ENCODE assay signal across 22 mouse cellular contexts in the genomic region with DNA sequence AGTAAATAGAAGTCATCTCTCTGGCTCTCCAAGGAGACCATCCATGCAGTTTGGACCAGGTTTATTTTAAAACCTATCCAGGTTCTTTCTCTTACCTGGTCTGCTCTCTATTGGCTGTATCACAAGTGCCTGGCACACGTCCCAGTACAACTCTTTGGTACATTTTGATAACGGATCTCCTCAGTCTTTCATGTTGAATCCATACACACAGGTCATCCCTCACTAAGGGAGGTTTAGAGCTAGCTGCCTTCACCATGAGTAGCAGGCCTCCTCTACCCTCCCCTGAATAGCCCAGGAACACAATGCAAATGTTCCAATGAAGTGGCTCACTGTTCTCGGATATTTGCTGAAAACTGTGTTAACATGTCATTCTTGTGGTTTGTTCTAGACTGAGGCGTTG.
DNase-seq lines count a peak whose midpoint lies in the region; ATAC-seq and TF ChIP-seq lines count a peak whose summit lies in the region.
"Had no signal": no experiment of that assay in that cellular context is flagged by ENCODE, and none has a peak within 500 bp of the region (broad histone marks: within the 10 kb centered on the region; RNA-seq: fewer than 3 reads in every experiment).

No protein-coding gene starts in this region.

- TF ChIP-seq EP300 in heart, adult 2 months (IDR thresholded peaks at IDR 0.05; ENCODE audit: insufficient read depth, low read depth, low read length) = no peak

- TF ChIP-seq CTCF in cortical plate, adult 2 months (IDR thresholded peaks at IDR 0.05; ENCODE audit: extremely low read depth, insufficient read depth, low read length) = no peak
- no peak for TF ChIP-seq CTCF in heart, adult 2 months (IDR thresholded peaks at IDR 0.05)

- peak overlapping the region; percentile 54; the same call in 1 of the 2 replicates for H3K9ac ChIP-seq in heart, adult 2 months (ENCODE audit: low read depth, low read length)
- H3K9ac ChIP-seq in heart, embryonic 13.5 days = no peak overlapping the region
- H3K9ac ChIP-seq in hindbrain, embryonic 12.5 days = no peak overlapping the region
- H3K9ac ChIP-seq: embryonic facial prominence, embryonic 15.5 days; limb, embryonic 12.5 days; liver, embryonic 12.5 days; midbrain, embryonic 12.5 days had no signal

- intact Hi-C loops in heart, adult 2 months (cut with DNase I) = loop anchor here (5.0 kb wide), 2 partner anchors 97 to 152 kb away; no protein-coding TSS in a partner anchor
- intact Hi-C loops in heart, postnatal 14 days (cut with DNase I) = no loop called here

- no peak overlapping the region for H3K4me2 ChIP-seq in heart, embryonic 13.5 days
- H3K4me2 ChIP-seq in hindbrain, embryonic 12.5 days (replicated peaks) = no peak overlapping the region
- H3K4me2 ChIP-seq: embryonic facial prominence, embryonic 15.5 days; limb, embryonic 12.5 days; liver, embryonic 12.5 days; midbrain, embryonic 12.5 days had no signal

- H3K4me3 ChIP-seq in cortical plate, adult 2 months (ENCODE audit: insufficient read depth, low read length) = no peak overlapping the region
- H3K4me3 ChIP-seq in heart, adult 2 months = peak overlapping the region; percentile 15; the same call in 1 of the 2 replicates
- no peak overlapping the region for H3K4me3 ChIP-seq in heart, embryonic 13.5 days
- no peak overlapping the region for H3K4me3 ChIP-seq in hindbrain, embryonic 12.5 days
- H3K4me3 ChIP-seq: embryonic facial prominence, embryonic 15.5 days; limb, embryonic 12.5 days; liver, embryonic 12.5 days; midbrain, embryonic 12.5 days had no signal

- peaks cover 8% of the 10 kb centered on the region for H3K36me3 ChIP-seq in heart, adult 2 months (ENCODE audit: control insufficient read depth, insufficient read depth, low read length)
- no peaks in the 10 kb centered on the region for H3K36me3 ChIP-seq in heart, embryonic 13.5 days
- H3K36me3 ChIP-seq in hindbrain, embryonic 12.5 days = no peaks in the 10 kb centered on the region
- H3K36me3 ChIP-seq: embryonic facial prominence, embryonic 15.5 days; limb, embryonic 12.5 days; liver, embryonic 12.5 days; midbrain, embryonic 12.5 days had no signal

- H3K4me1 ChIP-seq in cortical plate, adult 2 months (ENCODE audit: control insufficient read depth, insufficient read depth, low read length) = no peaks in the 10 kb centered on the region
- H3K4me1 ChIP-seq in heart, adult 2 months (ENCODE audit: control insufficient read depth, insufficient read depth, low read length) = peaks cover 3% of the 10 kb centered on the region
- H3K4me1 ChIP-seq in heart, embryonic 13.5 days = peaks cover 44% of the 10 kb centered on the region
- no peaks in the 10 kb centered on the region for H3K4me1 ChIP-seq in hindbrain, embryonic 12.5 days
- H3K4me1 ChIP-seq: embryonic facial prominence, embryonic 15.5 days; limb, embryonic 12.5 days; liver, embryonic 12.5 days; midbrain, embryonic 12.5 days had no signal

- WGBS in heart, adult 2 months = 46% methylated on average over 4 of the region's 4 CpGs
- 45% methylated on average over 4 of the region's 4 CpGs for WGBS in heart, embryonic 13.5 days
- 83% methylated on average over 4 of the region's 4 CpGs for WGBS in hindbrain, embryonic 12.5 days

- no peak for ATAC-seq in heart, embryonic 13.5 days (ENCODE audit: extremely low read depth, insufficient number of reproducible peaks, low FRiP score, low TSS enrichment)
- ATAC-seq in hindbrain, embryonic 12.5 days (ENCODE audit: low FRiP score) = no peak
- ATAC-seq: activated CD4-positive, CD25-positive, alpha-beta regulatory T cell, adult 4 months; forebrain, embryonic 16.5 days; liver, embryonic 12.5 days had no signal

- no peaks in the 10 kb centered on the region for H3K9me3 ChIP-seq in heart, embryonic 13.5 days
- H3K9me3 ChIP-seq in hindbrain, embryonic 12.5 days (replicated peaks) = no peaks in the 10 kb centered on the region
- H3K9me3 ChIP-seq: embryonic facial prominence, embryonic 15.5 days; limb, embryonic 12.5 days; liver, embryonic 12.5 days; midbrain, embryonic 12.5 days had no signal

- peak overlapping the region; percentile 10; the same call in 1 of the 2 replicates for H3K27ac ChIP-seq in cortical plate, adult 2 months (ENCODE audit: insufficient read depth, low read length)
- H3K27ac ChIP-seq in heart, adult 2 months = peak overlapping the region; percentile 95
- peak overlapping the region; percentile 72 for H3K27ac ChIP-seq in heart, embryonic 13.5 days (replicated peaks)
- H3K27ac ChIP-seq in hindbrain, embryonic 12.5 days = no peak overlapping the region
- H3K27ac ChIP-seq: embryonic facial prominence, embryonic 15.5 days; limb, embryonic 12.5 days; liver, embryonic 12.5 days; midbrain, embryonic 12.5 days; stomach, postnatal 0 days had no signal

- H3K27me3 ChIP-seq in heart, adult 2 months (ENCODE audit: control insufficient read depth, insufficient read depth, low read length) = no peaks in the 10 kb centered on the region
- H3K27me3 ChIP-seq in heart, embryonic 13.5 days (replicated peaks) = no peaks in the 10 kb centered on the region
- no peaks in the 10 kb centered on the region for H3K27me3 ChIP-seq in hindbrain, embryonic 12.5 days
- H3K27me3 ChIP-seq: embryonic facial prominence, embryonic 15.5 days; limb, embryonic 12.5 days; liver, embryonic 12.5 days; midbrain, embryonic 12.5 days had no signal

- TF ChIP-seq POLR2A in cortical plate, adult 2 months (IDR thresholded peaks at IDR 0.05; ENCODE audit: extremely low read depth, insufficient read depth, low read length) = no peak
- TF ChIP-seq POLR2A in heart, adult 2 months (IDR thresholded peaks at IDR 0.05; ENCODE audit: insufficient read depth, low read depth, low read length) = no peak; the same call in 1 of the 2 replicates

- no peaks in the 10 kb centered on the region for H3K79me2 ChIP-seq in heart, adult 2 months (replicated peaks; ENCODE audit: control insufficient read depth, insufficient read depth, low read length)

- DNase-seq in heart, adult 2 months = peak in 1 of 2 experiments; percentile 49
- DNase-seq in heart, postnatal 14 days = peak; percentile 35 to 53
- DNase-seq in right cerebral cortex, postnatal 4 days = no peak
- no peak for DNase-seq in layer of hippocampus, postnatal 10 days (ENCODE audit: low spot score in 2 of 2)
- DNase-seq: adrenal gland, adult 8-10 months; cerebellum, adult 11-12 months; cerebellum, postnatal 36 days; kidney, adult 18-20 months; layer of hippocampus, postnatal 36 days; lung, adult 2 months; thymus, adult 2 months; thymus, postnatal 4 days had no signal

Comparison
In these comparisons a context has a peak if more than half of its experiments do, and no peak if none do; other contexts are left out.
1. DNase-seq: peak in heart, postnatal 14 days (2 of 2); none in right cerebral cortex, postnatal 4 days (single experiment) and layer of hippocampus, postnatal 10 days (0 of 2).